In the genomic region with DNA sequence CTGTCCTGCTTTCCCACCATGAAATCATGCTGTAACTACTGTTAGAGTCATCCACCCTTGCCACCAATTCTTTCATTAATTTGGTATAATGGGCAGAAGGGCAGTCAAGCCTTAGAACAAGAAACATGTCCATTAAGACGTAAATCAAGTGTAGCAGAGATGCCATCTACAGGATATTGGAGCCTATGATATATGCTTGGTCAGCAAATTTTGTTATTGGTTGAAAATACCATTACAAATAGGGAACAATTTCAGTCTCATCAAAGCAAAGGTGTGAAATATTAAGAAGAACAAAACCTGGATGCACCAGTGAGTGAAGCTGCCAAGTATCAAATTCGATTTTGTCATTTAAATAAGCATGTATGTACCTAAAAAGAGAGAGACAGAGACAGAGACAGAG, we compare ENCODE assay signal across 16 mouse cellular contexts.
"Had no signal": no experiment of that assay in that cellular context is flagged by ENCODE, and none has a peak within 500 bp of the region (broad histone marks: within the 10 kb centered on the region; RNA-seq: fewer than 3 reads in every experiment).

No protein-coding gene starts in this region.

- H3K4me2 ChIP-seq: neural tube, embryonic 13.5 days; neural tube, embryonic 15.5 days; stomach, embryonic 15.5 days had no signal

- H3K9ac ChIP-seq: neural tube, embryonic 13.5 days; neural tube, embryonic 15.5 days; stomach, embryonic 15.5 days had no signal

- H3K36me3 ChIP-seq: neural tube, embryonic 13.5 days; neural tube, embryonic 15.5 days; stomach, embryonic 15.5 days had no signal

- H3K27ac ChIP-seq: neural tube, embryonic 13.5 days; neural tube, embryonic 15.5 days; stomach, embryonic 15.5 days; stomach, postnatal 0 days had no signal

- DNase-seq: retina, postnatal 1 day; right cerebral cortex, adult 18-20 months; right cerebral cortex, postnatal 14 days; right cerebral cortex, postnatal 25 days; right cerebral cortex, postnatal 4 days; spleen, adult 18-20 months; thymus, adult 18-20 months; thymus, adult 2 months; thymus, postnatal 14 days; thymus, postnatal 25 days; thymus, postnatal 36 days; thymus, postnatal 4 days had no signal

- H3K27me3 ChIP-seq: neural tube, embryonic 13.5 days; neural tube, embryonic 15.5 days; stomach, embryonic 15.5 days had no signal

- H3K9me3 ChIP-seq: neural tube, embryonic 13.5 days; neural tube, embryonic 15.5 days; stomach, embryonic 15.5 days had no signal

- H3K4me1 ChIP-seq: neural tube, embryonic 13.5 days; neural tube, embryonic 15.5 days; stomach, embryonic 15.5 days had no signal

- H3K4me3 ChIP-seq: neural tube, embryonic 13.5 days; neural tube, embryonic 15.5 days; stomach, embryonic 15.5 days had no signal
